Mouse (Mus musculus): ENCODE data around the gene Tada3. TPM values are rescaled to one million over a fixed set of nuclear protein-coding genes. Genes with fewer than 3 reads are reported as not detected.

Tada3 gene
- 52.6 and 54.8 TPM in 2 replicates for polyA plus RNA-seq (2014; fragmentation: Nextera tagmentation; extraction: Ambion mirVana)

DNA sequence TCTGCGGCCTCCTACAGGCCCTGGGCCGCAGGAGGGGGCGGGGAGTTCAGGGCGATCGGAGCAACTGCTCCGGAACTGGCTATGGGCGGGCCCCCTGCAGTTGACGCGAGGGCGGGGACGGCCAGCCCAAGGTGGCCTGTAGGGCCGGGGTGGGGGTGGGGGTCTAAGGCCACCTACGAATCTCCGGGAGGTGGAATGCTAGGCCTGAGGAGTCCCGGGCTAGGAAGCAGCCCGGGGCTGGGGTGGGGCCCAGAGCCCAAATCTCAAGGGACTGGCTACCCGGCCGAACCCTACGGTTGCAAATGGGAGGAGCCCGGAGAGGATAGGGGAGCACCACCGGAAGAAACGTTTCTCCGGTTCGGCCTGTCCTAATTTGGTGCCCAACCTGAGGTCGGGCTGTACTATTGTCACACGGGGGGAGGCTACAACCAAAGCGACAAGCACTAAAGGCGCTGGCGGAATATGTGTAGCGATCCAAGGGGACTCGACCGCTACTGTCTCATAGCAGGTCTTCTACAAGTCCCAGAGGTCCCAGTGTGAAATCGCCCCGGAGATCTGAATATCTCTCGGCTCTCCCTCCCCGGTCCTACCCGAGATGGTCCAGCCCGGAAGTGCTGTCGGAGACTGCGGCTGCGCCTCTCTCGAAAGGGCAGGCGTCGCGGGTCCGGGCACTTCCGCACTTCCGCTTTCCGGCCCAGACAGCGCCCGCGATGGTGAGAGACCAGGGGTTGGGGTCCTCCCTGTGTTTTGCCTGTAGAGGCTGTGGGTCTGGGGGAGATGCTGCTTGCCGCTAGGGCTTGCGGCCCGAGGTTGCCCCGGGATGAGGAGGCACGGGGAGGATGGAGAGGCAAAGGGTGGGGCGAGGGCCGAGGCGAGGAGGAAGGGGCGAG is at the start of gene Tada3, which contains the start of gene Arpc4:
Gene Tada3 (minus strand): TSS at position 388 of the 890 bp plus-strand sequence.
Gene Arpc4 (plus strand): TSS at position 620 of the 890 bp plus-strand sequence.
- peaks cover 42% of the 10 kb centered on the region for H3K36me3 ChIP-seq (ENCODE audit: control insufficient read depth, insufficient read depth, low read length)
- no peaks in the 10 kb centered on the region for H3K9me3 ChIP-seq (ENCODE audit: control insufficient read depth, low read depth, low read length)
- WGBS: under 1% methylated on average over 61 of the region's 61 CpGs
- peak within 1 kb of the TSS; percentile 95 for H3K27ac ChIP-seq (ENCODE audit: low read length)
- peaks cover 7% of the 10 kb centered on the region; the same call in 1 of the 2 replicates for H3K4me1 ChIP-seq (ENCODE audit: control insufficient read depth, insufficient read depth, low read length)
- peak; percentile 95 for ATAC-seq (ENCODE audit: insufficient number of reproducible peaks, insufficient read depth, low FRiP score, low read depth)
- H3K9ac ChIP-seq (replicated peaks; ENCODE audit: low read depth, low read length): peak within 1 kb of the TSS; percentile 94
- peak within 1 kb of the TSS; percentile 90 for H3K4me2 ChIP-seq (replicated peaks; ENCODE audit: low read depth, low read length)
- H3K4me3 ChIP-seq (ENCODE audit: low read depth, low read length): peak within 1 kb of the TSS; percentile 90
- H3K27me3 ChIP-seq (ENCODE audit: control insufficient read depth, insufficient read depth, low read length): no peaks in the 10 kb centered on the region

DNA sequence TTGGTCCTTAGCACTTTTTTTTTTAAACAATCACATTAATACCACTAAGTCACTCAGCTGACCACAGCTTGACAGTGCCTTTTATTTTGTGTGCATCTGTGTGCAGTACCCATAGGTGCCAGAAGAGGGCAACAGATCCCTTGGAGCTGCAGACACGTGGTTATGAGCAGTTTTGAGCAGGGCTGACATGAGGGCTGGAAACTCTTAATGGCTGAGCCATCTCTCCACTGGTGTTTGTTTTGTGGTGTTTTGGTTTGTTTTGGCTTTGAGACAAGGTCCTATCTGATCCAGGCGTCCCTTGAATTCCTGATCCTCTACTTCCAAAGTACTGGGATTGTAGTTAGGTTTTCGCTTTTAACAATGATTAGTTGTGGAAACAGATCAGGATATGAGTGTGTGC is 49.7 kb upstream of the Tada3 start:
- Histone ChIP-seq H3K4me2 (replicated peaks; ENCODE audit: low read depth, low read length) (no peak overlapping the region), H3K27me3 (ENCODE audit: control insufficient read depth, insufficient read depth, low read length) (no peaks in the 10 kb centered on the region), H3K9me3 (ENCODE audit: control insufficient read depth, low read depth, low read length) (no peaks in the 10 kb centered on the region), H3K4me1 (ENCODE audit: control insufficient read depth, insufficient read depth, low read length) (no peaks in the 10 kb centered on the region), H3K27ac (ENCODE audit: low read length) (no peak overlapping the region), H3K36me3 (ENCODE audit: control insufficient read depth, insufficient read depth, low read length) (no peaks in the 10 kb centered on the region), H3K4me3 (ENCODE audit: low read depth, low read length) (no peak overlapping the region), H3K9ac (replicated peaks; ENCODE audit: low read depth, low read length) (no peak overlapping the region)
- 64% methylated on average over 3 of the region's 3 CpGs for WGBS
- no peak for ATAC-seq (ENCODE audit: insufficient number of reproducible peaks, insufficient read depth, low FRiP score, low read depth)

DNA sequence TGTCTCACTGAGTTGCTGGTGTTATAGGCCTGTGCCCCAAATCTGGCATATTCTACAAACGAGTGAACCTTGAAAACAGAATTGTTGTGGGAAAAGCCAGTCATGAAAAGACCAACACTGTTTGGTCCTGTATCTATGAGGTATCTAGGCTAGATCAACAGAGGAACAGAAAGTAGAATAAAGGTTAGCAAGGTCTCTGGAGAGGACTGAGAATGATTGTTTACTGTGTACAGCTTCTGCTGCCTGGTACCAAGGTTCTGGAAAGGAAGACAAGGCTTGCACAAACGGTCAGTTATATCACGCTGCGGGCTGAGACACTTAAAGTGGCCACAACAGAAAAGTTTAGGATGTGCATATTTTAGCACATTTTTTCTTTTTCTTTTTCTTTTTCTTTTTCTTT is 49.0 kb upstream of the Tada3 start:
- H3K4me2 ChIP-seq (replicated peaks; ENCODE audit: low read depth, low read length): no peak overlapping the region
- H3K9ac ChIP-seq (replicated peaks; ENCODE audit: low read depth, low read length): no peak overlapping the region
- 89% methylated on average over 4 of the region's 4 CpGs for WGBS
- H3K9me3 ChIP-seq (ENCODE audit: control insufficient read depth, low read depth, low read length): no peaks in the 10 kb centered on the region
- no peak overlapping the region for H3K4me3 ChIP-seq (ENCODE audit: low read depth, low read length)
- H3K36me3 ChIP-seq (ENCODE audit: control insufficient read depth, insufficient read depth, low read length): no peaks in the 10 kb centered on the region
- H3K27me3 ChIP-seq (ENCODE audit: control insufficient read depth, insufficient read depth, low read length): no peaks in the 10 kb centered on the region
- no peak for ATAC-seq (ENCODE audit: insufficient number of reproducible peaks, insufficient read depth, low FRiP score, low read depth)
- H3K27ac ChIP-seq (ENCODE audit: low read length): no peak overlapping the region
- H3K4me1 ChIP-seq (ENCODE audit: control insufficient read depth, insufficient read depth, low read length): no peaks in the 10 kb centered on the region

DNA sequence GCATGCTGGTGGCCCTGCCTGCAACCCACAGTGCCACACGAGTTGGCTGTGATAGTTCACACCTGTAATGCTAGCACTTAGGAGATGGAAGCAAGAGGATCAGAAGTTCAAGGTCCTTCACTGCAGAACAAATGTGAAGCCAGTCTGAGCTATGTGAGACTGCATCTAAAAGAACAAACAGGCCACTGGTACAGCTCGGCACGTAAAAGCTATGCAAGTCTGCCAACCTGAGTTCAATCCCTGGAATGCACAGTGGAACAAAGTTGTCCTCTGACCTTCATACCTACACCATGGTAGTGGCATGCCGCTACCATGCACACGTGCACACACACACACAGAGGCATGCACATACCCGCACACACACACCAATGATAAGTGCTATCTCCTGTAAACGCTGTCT is 46.5 kb upstream of the Tada3 start:
- H3K4me3 ChIP-seq (ENCODE audit: low read depth, low read length): no peak overlapping the region
- H3K9ac ChIP-seq (replicated peaks; ENCODE audit: low read depth, low read length): no peak overlapping the region
- H3K36me3 ChIP-seq (ENCODE audit: control insufficient read depth, insufficient read depth, low read length): no peaks in the 10 kb centered on the region
- H3K4me2 ChIP-seq (replicated peaks; ENCODE audit: low read depth, low read length): no peak overlapping the region
- H3K27me3 ChIP-seq (ENCODE audit: control insufficient read depth, insufficient read depth, low read length): no peaks in the 10 kb centered on the region
- no peak overlapping the region for H3K27ac ChIP-seq (ENCODE audit: low read length)
- no peaks in the 10 kb centered on the region for H3K4me1 ChIP-seq (ENCODE audit: control insufficient read depth, insufficient read depth, low read length)
- H3K9me3 ChIP-seq (ENCODE audit: control insufficient read depth, low read depth, low read length): no peaks in the 10 kb centered on the region
- ATAC-seq (ENCODE audit: insufficient number of reproducible peaks, insufficient read depth, low FRiP score, low read depth): no peak
- 73% methylated on average over 7 of the region's 7 CpGs for WGBS

DNA sequence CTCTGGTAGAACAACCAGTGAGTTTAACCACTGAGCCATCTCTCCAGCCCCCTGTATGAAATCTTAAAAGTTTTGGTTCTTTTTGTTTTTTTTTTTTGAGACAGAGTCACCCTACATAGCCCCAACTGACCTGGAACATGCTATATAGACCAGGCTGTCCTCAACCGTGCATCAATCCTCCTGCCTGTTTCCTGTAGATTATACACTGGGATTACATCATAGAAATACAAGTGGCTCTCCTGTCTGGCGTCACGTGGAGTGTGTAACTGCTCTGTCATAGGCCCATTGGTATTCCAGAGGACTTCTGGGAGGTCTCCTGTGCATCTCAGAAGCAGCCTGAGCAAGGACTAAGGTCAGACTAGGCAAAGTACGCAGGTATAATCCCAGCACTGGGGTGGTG is 45.3 kb upstream of the Tada3 start:
- Histone ChIP-seq H3K4me3 (ENCODE audit: low read depth, low read length) (no peak overlapping the region), H3K9me3 (ENCODE audit: control insufficient read depth, low read depth, low read length) (no peaks in the 10 kb centered on the region), H3K27ac (ENCODE audit: low read length) (no peak overlapping the region), H3K4me2 (replicated peaks; ENCODE audit: low read depth, low read length) (no peak overlapping the region), H3K4me1 (ENCODE audit: control insufficient read depth, insufficient read depth, low read length) (peaks cover 4% of the 10 kb centered on the region), H3K9ac (replicated peaks; ENCODE audit: low read depth, low read length) (no peak overlapping the region), H3K27me3 (ENCODE audit: control insufficient read depth, insufficient read depth, low read length) (no peaks in the 10 kb centered on the region), H3K36me3 (ENCODE audit: control insufficient read depth, insufficient read depth, low read length) (no peaks in the 10 kb centered on the region)
- WGBS: 64% methylated on average over 4 of the region's 4 CpGs
- no peak for ATAC-seq (ENCODE audit: insufficient number of reproducible peaks, insufficient read depth, low FRiP score, low read depth)

DNA sequence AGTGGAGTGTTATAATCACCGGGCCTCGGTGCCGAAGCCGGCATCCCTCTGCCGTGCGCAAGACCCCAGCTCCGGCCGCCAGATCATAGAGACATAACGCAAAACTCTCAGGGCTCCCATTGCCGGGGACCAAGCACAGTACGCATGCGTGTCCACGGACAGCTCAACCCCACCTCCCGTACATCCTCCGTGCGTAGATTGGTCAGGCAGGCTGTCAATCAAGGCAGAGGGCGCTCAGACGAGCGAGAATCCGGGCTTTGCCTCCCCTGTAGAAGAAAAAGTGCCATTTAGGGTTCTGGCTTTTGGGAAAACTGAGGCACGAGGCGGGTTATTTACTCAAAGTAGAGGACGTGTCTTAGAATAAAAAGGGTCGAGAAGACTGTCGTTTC is 41.5 kb upstream of the Tada3 start, which contains the start of gene Rpusd3:
Gene Rpusd3 (minus strand): TSS at position 142 of the 389 bp plus-strand sequence.
- H3K27ac ChIP-seq (ENCODE audit: low read length): peak within 1 kb of the TSS; percentile 33; the same call in 1 of the 2 replicates

DNA sequence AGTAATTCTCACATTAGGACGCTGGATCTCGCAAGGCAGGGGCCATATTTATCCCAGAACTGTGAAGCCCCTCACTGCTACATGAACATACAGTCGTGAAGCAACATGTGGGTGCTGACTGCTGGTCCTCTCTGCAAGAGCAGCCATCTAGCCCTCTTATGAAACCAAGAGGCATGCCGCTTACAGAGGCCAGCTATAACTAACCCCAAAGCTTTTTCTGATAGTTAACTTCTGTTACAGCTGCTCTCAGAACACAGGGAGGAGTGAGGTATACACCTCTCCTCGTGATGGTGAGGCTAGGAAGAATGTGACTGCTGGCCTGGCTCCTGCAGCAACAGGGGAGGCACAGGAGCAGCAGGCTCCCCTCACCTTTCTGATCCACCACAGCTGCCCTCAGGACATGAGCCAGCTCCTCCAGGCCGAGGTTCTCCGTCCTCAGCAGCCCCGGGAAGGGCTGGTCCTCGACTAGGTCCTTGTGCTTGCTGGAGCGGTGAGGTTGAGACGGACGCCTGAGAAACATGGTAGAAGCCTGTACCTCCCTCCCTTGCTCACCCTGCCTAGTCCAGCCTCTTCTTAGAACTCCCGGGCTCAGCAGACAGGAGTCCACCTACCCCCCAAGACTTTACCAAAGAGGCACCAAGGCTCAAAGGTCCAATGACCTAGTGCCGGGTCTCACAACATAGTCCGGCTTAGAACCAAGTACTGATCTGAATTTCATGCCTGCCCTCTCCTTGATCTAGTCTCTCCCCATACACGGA is 40.9 kb upstream of the Tada3 start:
- Histone ChIP-seq H3K27me3 (ENCODE audit: control insufficient read depth, insufficient read depth, low read length) (no peaks in the 10 kb centered on the region), H3K4me3 (ENCODE audit: low read depth, low read length) (peak overlapping the region; percentile 63), H3K27ac (ENCODE audit: low read length) (peak overlapping the region; percentile 33; the same call in 1 of the 2 replicates), H3K4me2 (replicated peaks; ENCODE audit: low read depth, low read length) (peak overlapping the region; percentile 92), H3K9ac (replicated peaks; ENCODE audit: low read depth, low read length) (peak overlapping the region; percentile 68), H3K9me3 (ENCODE audit: control insufficient read depth, low read depth, low read length) (no peaks in the 10 kb centered on the region), H3K4me1 (ENCODE audit: control insufficient read depth, insufficient read depth, low read length) (peaks cover 10% of the 10 kb centered on the region), H3K36me3 (ENCODE audit: control insufficient read depth, insufficient read depth, low read length) (no peaks in the 10 kb centered on the region)
- ATAC-seq (ENCODE audit: insufficient number of reproducible peaks, insufficient read depth, low FRiP score, low read depth): peak; percentile 35; the same call in 1 of the 2 replicates
- 10% methylated on average over 16 of the region's 16 CpGs for WGBS

More for the DNA sequence above, 41.5 kb upstream of the Tada3 start, which contains the start of gene Rpusd3:
- under 1% methylated on average over 25 of the region's 25 CpGs for WGBS
- peak; percentile 97 for ATAC-seq (ENCODE audit: insufficient number of reproducible peaks, insufficient read depth, low FRiP score, low read depth)
- H3K9me3 ChIP-seq (ENCODE audit: control insufficient read depth, low read depth, low read length): no peaks in the 10 kb centered on the region
- H3K4me2 ChIP-seq (replicated peaks; ENCODE audit: low read depth, low read length): peak within 1 kb of the TSS; percentile 92
- H3K4me3 ChIP-seq (ENCODE audit: low read depth, low read length): peak within 1 kb of the TSS; percentile 63
- H3K9ac ChIP-seq (replicated peaks; ENCODE audit: low read depth, low read length): peak within 1 kb of the TSS; percentile 68
- H3K36me3 ChIP-seq (ENCODE audit: control insufficient read depth, insufficient read depth, low read length): no peaks in the 10 kb centered on the region
- peaks cover 10% of the 10 kb centered on the region for H3K4me1 ChIP-seq (ENCODE audit: control insufficient read depth, insufficient read depth, low read length)
- no peaks in the 10 kb centered on the region for H3K27me3 ChIP-seq (ENCODE audit: control insufficient read depth, insufficient read depth, low read length)

DNA sequence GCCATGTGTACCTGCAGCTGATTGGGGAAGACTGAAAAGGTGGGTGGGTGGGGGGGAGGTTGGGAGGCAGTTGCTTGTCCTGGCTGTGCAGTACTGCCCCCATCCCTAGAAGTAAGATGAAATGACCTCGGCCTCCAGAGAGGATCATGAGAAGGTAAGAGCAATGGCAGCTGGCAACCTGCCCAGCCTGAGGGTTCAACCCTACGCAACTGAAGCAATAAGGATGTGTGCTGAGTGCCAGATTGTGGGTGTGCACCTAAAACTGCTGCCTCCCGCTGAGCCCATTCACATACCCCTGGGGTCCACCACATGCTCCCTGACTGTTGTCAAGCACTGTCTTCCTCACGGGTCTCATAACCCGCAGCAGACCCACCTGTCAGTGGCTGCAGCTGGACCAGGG is 38.7 kb upstream of the Tada3 start:
- Histone ChIP-seq H3K4me1 (ENCODE audit: control insufficient read depth, insufficient read depth, low read length) (peaks cover 10% of the 10 kb centered on the region), H3K4me3 (ENCODE audit: low read depth, low read length) (no peak overlapping the region), H3K27ac (ENCODE audit: low read length) (no peak overlapping the region), H3K36me3 (ENCODE audit: control insufficient read depth, insufficient read depth, low read length) (no peaks in the 10 kb centered on the region), H3K9me3 (ENCODE audit: control insufficient read depth, low read depth, low read length) (no peaks in the 10 kb centered on the region), H3K9ac (replicated peaks; ENCODE audit: low read depth, low read length) (no peak overlapping the region), H3K27me3 (ENCODE audit: control insufficient read depth, insufficient read depth, low read length) (no peaks in the 10 kb centered on the region), H3K4me2 (replicated peaks; ENCODE audit: low read depth, low read length) (no peak overlapping the region)
- WGBS: 83% methylated on average over 5 of the region's 5 CpGs
- no peak for ATAC-seq (ENCODE audit: insufficient number of reproducible peaks, insufficient read depth, low FRiP score, low read depth)
